Mouse (Mus musculus) common myeloid progenitor, adult 5-6 weeks (primary cell): Measurements from ENCODE around the gene Zbp1. TPM values are rescaled to one million over a fixed set of nuclear protein-coding genes. Genes with fewer than 3 reads are reported as not detected.

Source experiments
- ATAC-seq: replicated peaks from 2 replicates; pipeline ENCODE4 v1.8.0; 2016; ENCODE audit warnings: low read depth, mild to moderate bottlenecking, moderate TSS enrichment, inconsistent platforms; ENCODE audit not compliant: poor library complexity, severe bottlenecking
- total RNA-seq: library from RNA; stranded (forward); fragments of 200-1000, 187-1606 nt; gene quantifications from 2 replicates; pipeline ENCODE4 v1.2.3, GENCODE M21; 2017

The Zbp1 gene
- 0.15 and 6.0 TPM in 2 replicates for total RNA-seq

GRCm38 (mm10) chr2:173218416-173219141, at the start of gene Zbp1:
Gene Zbp1 (minus strand): TSS chr2:173218923.
- ATAC-seq, result peak; percentile 89

- ATAC-seq, result no peak
Observed at GRCm38 (mm10) chr2:173267562-173267961, 48.8 kb upstream of the Zbp1 start.

GRCm38 (mm10) chr2:173266349-173267112, 47.8 kb upstream of the Zbp1 start:
- ATAC-seq, result no peak

- ATAC-seq, result no peak
Observed at GRCm38 (mm10) chr2:173265468-173266265, 46.9 kb upstream of the Zbp1 start.

GRCm38 (mm10) chr2:173264467-173265128, 45.9 kb upstream of the Zbp1 start:
- peak; percentile 41 for ATAC-seq

GRCm38 (mm10) chr2:173263636-173264330, 45.1 kb upstream of the Zbp1 start:
- peak; percentile 82 for ATAC-seq

- ATAC-seq, result no peak
Observed at GRCm38 (mm10) chr2:173261497-173261896, 42.8 kb upstream of the Zbp1 start.

GRCm38 (mm10) chr2:173258459-173259091, 39.9 kb upstream of the Zbp1 start:
- ATAC-seq, result no peak

GRCm38 (mm10) chr2:173257610-173258009, 38.9 kb upstream of the Zbp1 start:
- ATAC-seq, result peak; percentile 10; the same call in 1 of the 2 replicates

- no peak for ATAC-seq
Observed at GRCm38 (mm10) chr2:173256552-173256949, 37.8 kb upstream of the Zbp1 start.

GRCm38 (mm10) chr2:173255810-173256551, 37.3 kb upstream of the Zbp1 start:
- no peak for ATAC-seq

- no peak for ATAC-seq
Observed at GRCm38 (mm10) chr2:173253761-173254662, 35.3 kb upstream of the Zbp1 start.

- ATAC-seq, result no peak
Observed at GRCm38 (mm10) chr2:173251675-173252074, 33.0 kb upstream of the Zbp1 start.

- ATAC-seq, result no peak
Observed at GRCm38 (mm10) chr2:173251133-173251532, 32.4 kb upstream of the Zbp1 start.

GRCm38 (mm10) chr2:173250411-173250810, 31.7 kb upstream of the Zbp1 start:
- peak; percentile 34; the same call in 1 of the 2 replicates for ATAC-seq

GRCm38 (mm10) chr2:173249965-173250364, 31.2 kb upstream of the Zbp1 start:
- no peak for ATAC-seq

GRCm38 (mm10) chr2:173249386-173249785, 30.7 kb upstream of the Zbp1 start:
- ATAC-seq, result no peak
